Mouse (Mus musculus) kidney, adult 18-20 months (tissue): ENCODE results near the gene Mkks.
A peak's percentile ranks its signal among the peaks of the same experiment; 100 is the strongest.

Experiments
- DNase-seq: peaks from one replicate; pipeline ENCODE4 v3.0.0; 2021

Mkks gene

DNA sequence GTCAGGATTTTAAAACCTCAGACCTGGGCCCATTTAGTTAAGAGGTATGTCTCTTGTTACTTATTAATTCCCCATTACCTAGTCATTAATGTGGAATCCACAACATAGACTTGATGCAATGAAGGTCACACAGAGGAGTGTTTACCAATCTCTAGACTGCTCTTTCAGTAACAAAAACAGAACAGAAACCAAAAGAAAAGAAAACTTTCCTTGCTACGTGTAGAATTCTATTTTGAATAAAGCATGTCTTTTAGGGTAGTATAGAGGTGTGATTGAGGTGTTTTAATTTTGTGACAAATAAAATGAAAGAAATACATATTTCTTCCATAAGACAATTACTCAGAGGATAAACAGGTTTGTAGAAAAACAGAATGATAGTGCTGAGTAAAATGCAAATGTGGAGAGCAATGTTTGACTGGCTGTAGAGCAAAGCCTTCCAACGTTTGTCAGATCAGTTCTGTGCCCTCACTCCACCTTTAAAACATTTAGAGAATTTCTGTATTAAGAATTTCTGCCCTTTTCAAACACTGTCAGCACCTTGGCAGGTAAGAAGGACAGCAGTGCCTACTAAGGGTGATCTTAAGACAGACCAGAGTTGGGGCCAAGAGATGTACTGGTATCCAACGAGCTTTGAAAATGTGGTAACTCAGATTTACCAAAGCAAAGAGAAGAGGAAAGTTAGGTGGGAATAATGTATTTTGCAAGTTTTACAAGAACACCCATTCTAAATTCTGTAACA, 57.0 kb downstream of the Mkks start:
- no peak for DNase-seq

- DNase-seq, result peak; percentile 8
Observed at GRCm38 (mm10) chr2:136832936-136833335, 58.3 kb downstream of the Mkks start.

DNA sequence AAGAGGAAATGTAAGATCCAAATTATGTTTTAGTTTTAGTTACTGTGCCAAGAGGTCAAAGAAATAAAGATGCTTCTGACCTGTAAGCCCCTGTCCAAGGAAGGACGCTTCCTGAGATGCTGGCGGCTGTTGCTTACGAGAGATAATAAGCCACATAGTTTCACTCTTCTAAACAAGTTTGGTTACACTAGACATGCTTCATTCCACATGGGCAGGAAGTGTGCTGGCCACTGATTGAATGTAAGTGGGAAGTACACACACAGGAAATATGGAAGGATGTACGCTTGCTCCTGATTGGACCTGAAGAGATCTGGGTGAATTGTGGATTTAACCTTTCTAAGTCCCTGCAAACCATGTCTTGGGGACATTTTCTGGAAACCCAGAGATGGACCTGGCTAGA, 63.6 kb downstream of the Mkks start:
- no peak for DNase-seq
